Mouse (Mus musculus) ES-Bruce4 (cell line): ENCODE results near the gene Stil. TPM values are rescaled to one million over a fixed set of nuclear protein-coding genes. Genes with fewer than 3 reads are reported as not detected.

Experiments used
- H3K27ac ChIP-seq: 2 replicates; pipeline ENCODE4 v1.5.1; 2012; ENCODE audit warnings: low read length, inconsistent platforms; ENCODE audit not compliant: insufficient read depth
- H3K27me3 ChIP-seq: 2 replicates; pipeline ENCODE4 v1.6.1; 2012; ENCODE audit warnings: mild to moderate bottlenecking, low read length, inconsistent platforms; ENCODE audit not compliant: control insufficient read depth, poor library complexity, insufficient read depth, severe bottlenecking
- H3K36me3 ChIP-seq: 2 replicates; pipeline ENCODE4 v1.6.1; 2012; ENCODE audit warnings: inconsistent platforms, mild to moderate bottlenecking, low read length, moderate library complexity; ENCODE audit not compliant: control insufficient read depth, poor library complexity, insufficient read depth, severe bottlenecking
- H3K4me1 ChIP-seq: one replicate; pipeline ENCODE4 v1.8.1; 2011; ENCODE audit warnings: low read length; ENCODE audit not compliant: control insufficient read depth, insufficient read depth
- H3K4me3 ChIP-seq: 2 replicates; pipeline ENCODE4 v1.5.1; 2011; ENCODE audit warnings: low read depth, mild to moderate bottlenecking, low read length
- H3K9ac ChIP-seq: 2 replicates; pipeline ENCODE4 v1.6.1; 2012; ENCODE audit warnings: low read depth, mild to moderate bottlenecking, inconsistent platforms; ENCODE audit not compliant: poor library complexity, severe bottlenecking
- H3K9me3 ChIP-seq: replicated peaks from 2 replicates; pipeline ENCODE4 v1.6.1; 2012; ENCODE audit warnings: mild to moderate bottlenecking, low read length, inconsistent platforms; ENCODE audit not compliant: control insufficient read depth, poor library complexity, insufficient read depth, severe bottlenecking
- CTCF ChIP-seq: IDR thresholded peaks from one replicate; pipeline ENCODE4 v1.8.1; 2011; ENCODE audit warnings: low read depth, low read length
- EP300 ChIP-seq: IDR thresholded peaks from 2 replicates; pipeline ENCODE4 v1.6.1; 2011; ENCODE audit warnings: low read depth, low read length; ENCODE audit not compliant: insufficient read depth
- POLR2A ChIP-seq: IDR thresholded peaks from one replicate; pipeline ENCODE4 v1.8.1; 2011; ENCODE audit warnings: low read length; ENCODE audit not compliant: insufficient read depth
- polyA plus RNA-seq: library from polyadenylated mRNA; stranded (reverse); fragments of >200 nt; gene quantifications from 2 replicates; pipeline ENCODE4 v1.2.4, GENCODE M21; 2011; ENCODE audit warnings: low read depth; ENCODE audit not compliant: missing spikeins, insufficient read depth, insufficient read length

Stil gene
- polyA plus RNA-seq, 1 experiment = 25.3 TPM

GRCm38 (mm10) chr4:115088611-115089338 lies 88.8 kb downstream of the Stil start, which contains the start of gene Pdzk1ip1:
Pdzk1ip1 (plus strand) TSS chr4:115088708.
- Histone ChIP-seq H3K4me3 (no peak within 1 kb of the TSS), H3K9ac (no peak within 1 kb of the TSS), H3K27ac (no peak within 1 kb of the TSS), H3K4me1 (peaks cover 2% of the 10 kb centered on the region), H3K9me3 (no peaks in the 10 kb centered on the region), H3K36me3 (no peaks in the 10 kb centered on the region), H3K27me3 (no peaks in the 10 kb centered on the region)
- TF ChIP-seq CTCF (no peak), POLR2A (no peak), EP300 (no peak)

- TF ChIP-seq EP300 (no peak), POLR2A (no peak), CTCF (no peak)
- Histone ChIP-seq H3K4me3 (no peak overlapping the region), H3K27ac (no peak overlapping the region), H3K36me3 (no peaks in the 10 kb centered on the region), H3K9ac (no peak overlapping the region), H3K4me1 (peaks cover 2% of the 10 kb centered on the region), H3K9me3 (no peaks in the 10 kb centered on the region), H3K27me3 (no peaks in the 10 kb centered on the region)
These were observed 90.6 kb downstream of the Stil start for GRCm38 (mm10) chr4:115090592-115090991.

- no peak overlapping the region for H3K9ac ChIP-seq
- H3K36me3 ChIP-seq = no peaks in the 10 kb centered on the region
- no peak overlapping the region for H3K27ac ChIP-seq
- H3K4me3 ChIP-seq = no peak overlapping the region
- TF ChIP-seq CTCF (no peak), POLR2A (no peak), EP300 (no peak)
- H3K9me3 ChIP-seq = no peaks in the 10 kb centered on the region
- peaks cover 2% of the 10 kb centered on the region for H3K4me1 ChIP-seq
- no peaks in the 10 kb centered on the region for H3K27me3 ChIP-seq
These were observed 91.8 kb downstream of the Stil start for GRCm38 (mm10) chr4:115091806-115092205.

Other genes starting within 250 kb of the Stil start
- not detected in 2 replicates for gene Gm12830, start 178.4 kb upstream of the Stil start, polyA plus RNA-seq
- not detected in 2 replicates for gene Foxd2, start 91.3 kb upstream of the Stil start, polyA plus RNA-seq
- gene Foxe3, start 74.1 kb upstream of the Stil start, polyA plus RNA-seq = not detected in 2 replicates
- 53.8 and 65.7 TPM in 2 replicates for gene Cmpk1, start 12.9 kb upstream of the Stil start, polyA plus RNA-seq
- gene Tal1, start 56.3 kb downstream of the Stil start, polyA plus RNA-seq = 0.37 and 0.61 TPM in 2 replicates
- 3.4 and 4.7 TPM in 2 replicates for gene Pdzk1ip1, start 88.5 kb downstream of the Stil start, polyA plus RNA-seq
- gene Cyp4x1, start 134.1 kb downstream of the Stil start, polyA plus RNA-seq = 0.43 and 0.52 TPM in 2 replicates
- gene Cyp4a29, start 241.9 kb downstream of the Stil start, polyA plus RNA-seq = not detected in 2 replicates